Mouse (Mus musculus): ENCODE measurements around the gene Hdlbp. TPM values are rescaled to one million over a fixed set of nuclear protein-coding genes. Genes with fewer than 3 reads are reported as not detected.
"Not testable (repeated sequence)": the region's sequence is repeated elsewhere in the genome, so short reads cannot be mapped to it uniquely, and the experiment has no call there.

Hdlbp gene
- polyA plus RNA-seq, 1 experiment from 2014 or later, result 92.4 TPM

GRCm38 (mm10) chr1:93495312-93495711, 16.7 kb upstream of the Hdlbp start:
- no peak overlapping the region for H3K4me2 ChIP-seq (ENCODE audit: low read depth, low read length, severe bottlenecking)
- H3K9ac ChIP-seq (ENCODE audit: low read length), result no peak overlapping the region
- H3K27me3 ChIP-seq (ENCODE audit: control insufficient read depth, insufficient read depth, low read length), result no peaks in the 10 kb centered on the region
- DNase-seq (ENCODE audit: low spot score) (no peak), ATAC-seq (replicated peaks; ENCODE audit: low FRiP score) (no peak)
- H3K27ac ChIP-seq (ENCODE audit: low read depth, low read length), result no peak overlapping the region
- H3K4me1 ChIP-seq (replicated peaks; ENCODE audit: control insufficient read depth, insufficient read depth, low read length), result no peaks in the 10 kb centered on the region
- WGBS, result 88% methylated on average over 3 of the region's 3 CpGs
- H3K4me3 ChIP-seq (ENCODE audit: low read depth, low read length), result no peak overlapping the region
- peaks cover 6% of the 10 kb centered on the region; the same call in 1 of the 2 replicates for H3K36me3 ChIP-seq (ENCODE audit: control insufficient read depth, insufficient read depth, low read length)
- H3K9me3 ChIP-seq (ENCODE audit: control insufficient read depth, low read length), result no peaks in the 10 kb centered on the region

- not testable (repeated sequence) for H3K27me3 ChIP-seq (ENCODE audit: control insufficient read depth, insufficient read depth, low read length); H3K9me3 ChIP-seq (ENCODE audit: control insufficient read depth, low read length); H3K9ac ChIP-seq (ENCODE audit: low read length); DNase-seq (ENCODE audit: low spot score); H3K4me3 ChIP-seq (ENCODE audit: low read depth, low read length); H3K36me3 ChIP-seq (ENCODE audit: control insufficient read depth, insufficient read depth, low read length); ATAC-seq (replicated peaks; ENCODE audit: low FRiP score); H3K27ac ChIP-seq (ENCODE audit: low read depth, low read length); H3K4me1 ChIP-seq (replicated peaks; ENCODE audit: control insufficient read depth, insufficient read depth, low read length); H3K4me2 ChIP-seq (ENCODE audit: low read depth, low read length, severe bottlenecking)
- 88% methylated on average over 2 of the region's 3 CpGs for WGBS
Observed at GRCm38 (mm10) chr1:93486302-93486701, 7.7 kb upstream of the Hdlbp start.

GRCm38 (mm10) chr1:93479476-93480083, 965 bp upstream of the Hdlbp start:
- WGBS, result 7% methylated on average over 23 of the region's 23 CpGs
- H3K4me2 ChIP-seq (ENCODE audit: low read depth, low read length, severe bottlenecking), result peak overlapping the region; percentile 72

GRCm38 (mm10) chr1:93477758-93478585, 643 bp downstream of the Hdlbp start:
- peak overlapping the region; percentile 82 for H3K4me3 ChIP-seq (ENCODE audit: low read depth, low read length)
- H3K36me3 ChIP-seq (ENCODE audit: control insufficient read depth, insufficient read depth, low read length), result no peaks in the 10 kb centered on the region
- peak overlapping the region; percentile 83 for H3K9ac ChIP-seq (ENCODE audit: low read length)
- peak overlapping the region; percentile 57 for H3K4me2 ChIP-seq (ENCODE audit: low read depth, low read length, severe bottlenecking)
- peaks cover 3% of the 10 kb centered on the region for H3K4me1 ChIP-seq (replicated peaks; ENCODE audit: control insufficient read depth, insufficient read depth, low read length)
- peak; percentile 98 for ATAC-seq (replicated peaks; ENCODE audit: low FRiP score)
- DNase-seq (ENCODE audit: low spot score), result peak; percentile 99
- peak overlapping the region; percentile 85 for H3K27ac ChIP-seq (ENCODE audit: low read depth, low read length)
- 1% methylated on average over 41 of the region's 41 CpGs for WGBS
- H3K27me3 ChIP-seq (ENCODE audit: control insufficient read depth, insufficient read depth, low read length), result no peaks in the 10 kb centered on the region
- H3K9me3 ChIP-seq (ENCODE audit: control insufficient read depth, low read length), result no peaks in the 10 kb centered on the region

More at GRCm38 (mm10) chr1:93479476-93480083, 965 bp upstream of the Hdlbp start:
- Histone ChIP-seq H3K27ac (ENCODE audit: low read depth, low read length) (peak overlapping the region; percentile 85), H3K27me3 (ENCODE audit: control insufficient read depth, insufficient read depth, low read length) (no peaks in the 10 kb centered on the region), H3K9me3 (ENCODE audit: control insufficient read depth, low read length) (no peaks in the 10 kb centered on the region), H3K9ac (ENCODE audit: low read length) (peak overlapping the region; percentile 82), H3K4me1 (replicated peaks; ENCODE audit: control insufficient read depth, insufficient read depth, low read length) (peaks cover 3% of the 10 kb centered on the region), H3K4me3 (ENCODE audit: low read depth, low read length) (peak overlapping the region; percentile 82), H3K36me3 (ENCODE audit: control insufficient read depth, insufficient read depth, low read length) (no peaks in the 10 kb centered on the region)
- ATAC-seq (replicated peaks; ENCODE audit: low FRiP score) (no peak), DNase-seq (ENCODE audit: low spot score) (peak; percentile 65)

GRCm38 (mm10) chr1:93475694-93476093, 2.9 kb downstream of the Hdlbp start:
- no peak overlapping the region for H3K4me2 ChIP-seq (ENCODE audit: low read depth, low read length, severe bottlenecking)
- no peak overlapping the region for H3K9ac ChIP-seq (ENCODE audit: low read length)
- H3K4me1 ChIP-seq (replicated peaks; ENCODE audit: control insufficient read depth, insufficient read depth, low read length), result peaks cover 3% of the 10 kb centered on the region
- H3K27me3 ChIP-seq (ENCODE audit: control insufficient read depth, insufficient read depth, low read length), result no peaks in the 10 kb centered on the region
- H3K4me3 ChIP-seq (ENCODE audit: low read depth, low read length), result no peak overlapping the region
- H3K9me3 ChIP-seq (ENCODE audit: control insufficient read depth, low read length), result no peaks in the 10 kb centered on the region
- 92% methylated on average over 3 of the region's 3 CpGs for WGBS
- DNase-seq (ENCODE audit: low spot score), result no peak
- no peaks in the 10 kb centered on the region for H3K36me3 ChIP-seq (ENCODE audit: control insufficient read depth, insufficient read depth, low read length)
- no peak overlapping the region for H3K27ac ChIP-seq (ENCODE audit: low read depth, low read length)
- no peak for ATAC-seq (replicated peaks; ENCODE audit: low FRiP score)

- no peak for DNase-seq (ENCODE audit: low spot score)
- Histone ChIP-seq H3K4me1 (replicated peaks; ENCODE audit: control insufficient read depth, insufficient read depth, low read length) (no peaks in the 10 kb centered on the region), H3K27me3 (ENCODE audit: control insufficient read depth, insufficient read depth, low read length) (no peaks in the 10 kb centered on the region), H3K9ac (ENCODE audit: low read length) (no peak overlapping the region), H3K27ac (ENCODE audit: low read depth, low read length) (no peak overlapping the region), H3K9me3 (ENCODE audit: control insufficient read depth, low read length) (no peaks in the 10 kb centered on the region), H3K4me3 (ENCODE audit: low read depth, low read length) (no peak overlapping the region), H3K4me2 (ENCODE audit: low read depth, low read length, severe bottlenecking) (no peak overlapping the region), H3K36me3 (ENCODE audit: control insufficient read depth, insufficient read depth, low read length) (no peaks in the 10 kb centered on the region)
- 87% methylated on average over 4 of the region's 4 CpGs for WGBS
- no peak for ATAC-seq (replicated peaks; ENCODE audit: low FRiP score)
Observed at GRCm38 (mm10) chr1:93468626-93469025, 10.0 kb downstream of the Hdlbp start.

GRCm38 (mm10) chr1:93465746-93466145, 12.9 kb downstream of the Hdlbp start:
- H3K27me3 ChIP-seq (ENCODE audit: control insufficient read depth, insufficient read depth, low read length), result no peaks in the 10 kb centered on the region
- ATAC-seq (replicated peaks; ENCODE audit: low FRiP score) (no peak), DNase-seq (ENCODE audit: low spot score) (no peak)
- no peaks in the 10 kb centered on the region for H3K9me3 ChIP-seq (ENCODE audit: control insufficient read depth, low read length)
- H3K36me3 ChIP-seq (ENCODE audit: control insufficient read depth, insufficient read depth, low read length), result no peaks in the 10 kb centered on the region
- no peak overlapping the region for H3K9ac ChIP-seq (ENCODE audit: low read length)
- no peaks in the 10 kb centered on the region for H3K4me1 ChIP-seq (replicated peaks; ENCODE audit: control insufficient read depth, insufficient read depth, low read length)
- H3K4me3 ChIP-seq (ENCODE audit: low read depth, low read length), result no peak overlapping the region
- no peak overlapping the region for H3K27ac ChIP-seq (ENCODE audit: low read depth, low read length)
- no peak overlapping the region for H3K4me2 ChIP-seq (ENCODE audit: low read depth, low read length, severe bottlenecking)

- no peaks in the 10 kb centered on the region for H3K27me3 ChIP-seq (ENCODE audit: control insufficient read depth, insufficient read depth, low read length)
- no peak overlapping the region for H3K27ac ChIP-seq (ENCODE audit: low read depth, low read length)
- H3K36me3 ChIP-seq (ENCODE audit: control insufficient read depth, insufficient read depth, low read length), result no peaks in the 10 kb centered on the region
Observed at GRCm38 (mm10) chr1:93465066-93465465, 13.5 kb downstream of the Hdlbp start.

More at GRCm38 (mm10) chr1:93465066-93465465, 13.5 kb downstream of the Hdlbp start:
- Histone ChIP-seq H3K4me2 (ENCODE audit: low read depth, low read length, severe bottlenecking) (no peak overlapping the region), H3K9ac (ENCODE audit: low read length) (no peak overlapping the region), H3K4me1 (replicated peaks; ENCODE audit: control insufficient read depth, insufficient read depth, low read length) (no peaks in the 10 kb centered on the region), H3K4me3 (ENCODE audit: low read depth, low read length) (no peak overlapping the region), H3K9me3 (ENCODE audit: control insufficient read depth, low read length) (no peaks in the 10 kb centered on the region)
- DNase-seq (ENCODE audit: low spot score) (no peak), ATAC-seq (replicated peaks; ENCODE audit: low FRiP score) (no peak)
